Mouse (Mus musculus) neural tube, embryonic 12.5 days (tissue): ENCODE data around the gene Sbno2. TPM values are rescaled to one million over a fixed set of nuclear protein-coding genes. Genes with fewer than 3 reads are reported as not detected.

Source experiments
- ATAC-seq: fragments of 200-750 bp; cut with Nextera tagmentation; 2 replicates; pipeline ENCODE4 v1.8.0; 2017; ENCODE audit warnings: low read depth, mild to moderate bottlenecking, moderate TSS enrichment, moderate library complexity; ENCODE audit not compliant: low FRiP score
- H3K27ac ChIP-seq: fragments of 300-500 bp; sonication (generic); 2 replicates; pipeline ENCODE4 v1.5.1; 2016
- H3K27me3 ChIP-seq: fragments of 300-500 bp; sonication (generic); replicated peaks from 2 replicates; pipeline ENCODE4 v1.6.1; 2016; ENCODE audit warnings: mild to moderate bottlenecking
- H3K36me3 ChIP-seq: fragments of 300-500 bp; sonication (generic); 2 replicates; pipeline ENCODE4 v1.6.1; 2016; ENCODE audit warnings: mild to moderate bottlenecking
- H3K4me1 ChIP-seq: fragments of 300-500 bp; sonication (generic); 2 replicates; pipeline ENCODE4 v1.6.1; 2016
- H3K4me2 ChIP-seq: fragments of 300-500 bp; sonication (generic); replicated peaks from 2 replicates; pipeline ENCODE4 v1.6.1; 2016; ENCODE audit warnings: mild to moderate bottlenecking
- H3K4me3 ChIP-seq: fragments of 300-500 bp; sonication (generic); 2 replicates; pipeline ENCODE4 v1.5.1; 2016
- H3K9ac ChIP-seq: fragments of 300-500 bp; sonication (generic); 2 replicates; pipeline ENCODE4 v1.6.1; 2016; ENCODE audit warnings: mild to moderate bottlenecking
- H3K9me3 ChIP-seq: fragments of 300-500 bp; sonication (generic); 2 replicates; pipeline ENCODE4 v1.6.1; 2016; ENCODE audit warnings: mild to moderate bottlenecking
- WGBS: fragments of 180-500 bp; shearing (Covaris S2); methylation state at CpG from one replicate; pipeline ENCODE4 v1.1.7; 2016; 5-methylcytosine and 5-hydroxymethylcytosine counted together
- polyA plus RNA-seq: library from polyadenylated mRNA; unstranded; fragments of >200 nt; fragmentation: Nextera tagmentation; extraction: Ambion mirVana; gene quantifications from 2 replicates; pipeline ENCODE4 v1.2.1, GENCODE M21; 2016

Gene Sbno2
- polyA plus RNA-seq, 1 experiment from 2014 or later = 15.1 TPM

- 90% methylated on average over 3 of the region's 3 CpGs for WGBS
- no peak overlapping the region for H3K4me2 ChIP-seq
- H3K4me3 ChIP-seq = no peak overlapping the region
- H3K36me3 ChIP-seq = no peaks in the 10 kb centered on the region
- peaks cover 6% of the 10 kb centered on the region; the same call in 1 of the 2 replicates for H3K4me1 ChIP-seq
- no peak overlapping the region for H3K9ac ChIP-seq
- ATAC-seq = no peak
- H3K27ac ChIP-seq = no peak overlapping the region
- H3K27me3 ChIP-seq = no peaks in the 10 kb centered on the region
- H3K9me3 ChIP-seq = no peaks in the 10 kb centered on the region
Observed at GRCm38 (mm10) chr10:80094684-80095083, 10.7 kb downstream of the Sbno2 start.

DNA sequence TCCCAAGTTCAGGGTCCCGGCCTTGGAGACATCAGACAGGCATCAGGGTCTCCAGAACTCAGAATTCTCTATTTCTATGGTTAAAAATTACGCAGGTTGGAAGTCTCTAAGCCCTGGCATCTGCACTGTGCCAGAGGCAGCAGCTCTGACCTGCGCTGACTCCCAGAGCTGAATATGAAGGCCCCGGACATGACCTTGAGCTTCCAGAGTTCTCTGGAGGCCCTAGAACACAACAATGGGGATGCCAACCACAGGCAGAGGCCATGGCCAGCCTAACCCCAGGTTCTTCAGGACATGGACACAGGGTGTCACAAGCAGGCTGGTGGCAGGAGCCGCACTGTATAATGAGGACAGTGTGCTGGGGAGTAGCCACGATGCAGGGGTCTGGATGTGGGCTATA is 11.3 kb downstream of the Sbno2 start:
- Histone ChIP-seq H3K9me3 (no peaks in the 10 kb centered on the region), H3K27me3 (no peaks in the 10 kb centered on the region), H3K27ac (no peak overlapping the region), H3K36me3 (no peaks in the 10 kb centered on the region), H3K9ac (no peak overlapping the region), H3K4me2 (no peak overlapping the region), H3K4me1 (peaks cover 6% of the 10 kb centered on the region; the same call in 1 of the 2 replicates), H3K4me3 (no peak overlapping the region)
- 88% methylated on average over 6 of the region's 6 CpGs for WGBS
- no peak for ATAC-seq

DNA sequence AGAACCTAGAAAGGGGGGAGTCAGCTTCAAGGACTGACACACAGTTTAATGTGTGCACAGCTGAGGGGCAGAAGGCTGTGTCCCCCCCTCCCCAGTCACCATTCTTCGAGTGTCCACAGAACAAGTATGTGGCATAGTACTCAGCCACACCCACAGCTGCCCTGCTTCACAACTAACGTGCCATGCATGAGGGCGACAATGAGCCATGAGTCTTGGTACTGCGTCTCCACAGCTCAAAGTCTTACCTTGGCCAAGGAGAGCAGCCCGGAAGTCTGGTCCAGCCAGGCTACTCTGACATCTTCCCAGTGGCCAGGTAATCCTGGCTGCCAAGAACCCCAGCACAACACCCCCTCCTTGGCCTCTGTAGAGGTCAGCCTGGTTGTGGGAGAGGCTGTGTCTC is 12.7 kb downstream of the Sbno2 start:
- Histone ChIP-seq H3K27me3 (no peaks in the 10 kb centered on the region), H3K27ac (no peak overlapping the region), H3K4me2 (no peak overlapping the region), H3K36me3 (no peaks in the 10 kb centered on the region), H3K9me3 (no peaks in the 10 kb centered on the region), H3K4me3 (no peak overlapping the region), H3K9ac (no peak overlapping the region), H3K4me1 (peaks cover 6% of the 10 kb centered on the region; the same call in 1 of the 2 replicates)
- WGBS = 83% methylated on average over 5 of the region's 5 CpGs
- ATAC-seq = no peak

GRCm38 (mm10) chr10:80091527-80091926 is 13.8 kb downstream of the Sbno2 start:
- H3K27ac ChIP-seq = no peak overlapping the region

GRCm38 (mm10) chr10:80089146-80089545 is 16.2 kb downstream of the Sbno2 start:
- no peaks in the 10 kb centered on the region for H3K4me1 ChIP-seq
- ATAC-seq = no peak
- H3K27ac ChIP-seq = no peak overlapping the region
- no peaks in the 10 kb centered on the region for H3K9me3 ChIP-seq
- peaks cover 4% of the 10 kb centered on the region; the same call in 1 of the 2 replicates for H3K36me3 ChIP-seq
- no peak overlapping the region for H3K4me3 ChIP-seq
- 0 out of 2 replicates have a peak overlapping the region, but pooled peaks have one; percentile 5 for H3K9ac ChIP-seq
- H3K27me3 ChIP-seq = no peaks in the 10 kb centered on the region
- WGBS = 62% methylated on average over 4 of the region's 4 CpGs
- no peak overlapping the region for H3K4me2 ChIP-seq

More at GRCm38 (mm10) chr10:80091527-80091926, 13.8 kb downstream of the Sbno2 start:
- 86% methylated on average over 6 of the region's 6 CpGs for WGBS
- H3K9ac ChIP-seq = no peak overlapping the region
- no peaks in the 10 kb centered on the region for H3K27me3 ChIP-seq
- no peak overlapping the region for H3K4me2 ChIP-seq
- no peak overlapping the region for H3K4me3 ChIP-seq
- no peak for ATAC-seq
- H3K9me3 ChIP-seq = no peaks in the 10 kb centered on the region
- no peaks in the 10 kb centered on the region for H3K4me1 ChIP-seq
- no peaks in the 10 kb centered on the region for H3K36me3 ChIP-seq

DNA sequence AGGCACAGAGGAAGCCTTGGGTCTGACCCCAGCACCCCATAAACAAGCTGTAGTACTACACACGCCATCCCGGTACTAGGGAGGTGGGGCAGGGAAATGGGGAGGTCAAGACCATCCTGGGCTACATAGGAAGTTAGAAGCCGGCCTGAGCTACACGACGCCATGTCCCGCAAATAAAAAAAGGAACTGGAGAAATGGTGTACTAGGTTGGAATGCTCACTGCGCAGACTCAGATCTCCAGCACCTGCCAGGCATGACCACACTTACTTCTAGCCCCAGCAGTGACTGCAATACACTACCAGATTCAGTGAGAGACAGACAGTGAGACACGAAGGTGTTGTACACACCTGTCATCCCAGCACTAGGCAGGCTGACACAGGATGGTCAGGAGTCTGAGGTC is 17.9 kb downstream of the Sbno2 start:
- no peaks in the 10 kb centered on the region for H3K4me1 ChIP-seq
- H3K4me2 ChIP-seq = no peak overlapping the region
- no peak for ATAC-seq
- H3K4me3 ChIP-seq = no peak overlapping the region
- WGBS = 92% methylated on average over 8 of the region's 8 CpGs
- no peak overlapping the region for H3K9ac ChIP-seq
- no peaks in the 10 kb centered on the region for H3K9me3 ChIP-seq
- H3K27ac ChIP-seq = no peak overlapping the region
- peaks cover 20% of the 10 kb centered on the region for H3K36me3 ChIP-seq
- H3K27me3 ChIP-seq = no peaks in the 10 kb centered on the region

DNA sequence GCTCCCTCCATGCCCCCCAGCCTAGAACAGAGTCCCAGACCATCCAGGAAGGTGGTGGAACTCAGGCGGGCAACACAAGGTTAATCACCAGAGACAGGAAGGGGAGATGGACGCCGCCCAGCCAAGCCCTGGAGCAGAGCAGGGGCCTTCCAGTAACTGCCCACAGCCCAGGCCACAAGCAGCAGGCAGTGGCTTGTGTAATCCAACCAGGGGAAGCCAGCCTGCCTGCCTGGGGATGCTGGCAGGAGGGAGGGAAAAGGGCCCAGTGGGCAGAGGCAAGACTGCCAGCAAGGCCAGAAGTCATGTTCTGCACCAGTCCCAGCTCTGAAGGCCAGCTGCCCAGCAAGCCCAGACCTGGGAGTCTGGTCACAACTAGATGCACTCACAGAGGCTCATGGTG is 18.5 kb downstream of the Sbno2 start:
- Histone ChIP-seq H3K4me3 (no peak overlapping the region), H3K9me3 (no peaks in the 10 kb centered on the region), H3K9ac (no peak overlapping the region), H3K36me3 (peaks cover 26% of the 10 kb centered on the region), H3K4me2 (no peak overlapping the region), H3K27me3 (no peaks in the 10 kb centered on the region), H3K27ac (no peak overlapping the region), H3K4me1 (no peaks in the 10 kb centered on the region)
- no peak for ATAC-seq
- WGBS = 83% methylated on average over 3 of the region's 3 CpGs

DNA sequence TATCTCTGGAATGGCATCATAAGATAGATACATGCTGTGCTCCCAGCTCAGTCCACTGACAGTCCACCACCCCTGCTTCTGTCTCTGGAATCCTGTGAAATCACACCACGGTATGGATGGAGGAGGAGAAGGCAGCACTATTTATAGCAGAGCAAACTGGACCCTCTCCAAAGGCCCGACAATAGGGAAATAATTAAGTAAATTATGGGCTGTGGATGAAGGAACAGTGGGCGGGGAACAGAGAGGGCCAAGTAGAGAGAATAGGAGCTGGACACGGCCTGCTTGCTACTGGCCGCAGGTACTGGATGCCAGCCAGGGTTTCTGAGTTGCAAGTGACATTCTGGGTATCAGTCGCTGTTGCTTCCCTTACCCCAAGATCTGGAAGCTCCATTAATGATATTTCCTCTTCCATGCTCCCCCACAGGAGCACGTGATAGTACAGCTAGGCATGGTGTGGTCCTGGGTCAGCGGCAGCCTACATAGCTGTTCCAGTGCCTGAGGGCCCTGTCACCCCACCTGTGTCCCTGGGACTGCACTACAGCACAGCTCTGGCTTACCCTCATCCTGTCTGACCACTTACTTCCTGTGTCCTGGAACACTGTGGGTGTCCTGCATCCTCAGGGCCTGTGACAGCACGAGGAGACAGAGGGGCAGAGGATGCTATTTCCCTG is 20.4 kb downstream of the Sbno2 start:
- H3K9me3 ChIP-seq = no peaks in the 10 kb centered on the region
- no peak overlapping the region for H3K4me3 ChIP-seq
- no peaks in the 10 kb centered on the region for H3K4me1 ChIP-seq
- no peak overlapping the region for H3K9ac ChIP-seq
- no peaks in the 10 kb centered on the region for H3K27me3 ChIP-seq
- peaks cover 45% of the 10 kb centered on the region for H3K36me3 ChIP-seq
- WGBS = 76% methylated on average over 9 of the region's 9 CpGs
- no peak for ATAC-seq
- H3K4me2 ChIP-seq = no peak overlapping the region
- H3K27ac ChIP-seq = no peak overlapping the region

DNA sequence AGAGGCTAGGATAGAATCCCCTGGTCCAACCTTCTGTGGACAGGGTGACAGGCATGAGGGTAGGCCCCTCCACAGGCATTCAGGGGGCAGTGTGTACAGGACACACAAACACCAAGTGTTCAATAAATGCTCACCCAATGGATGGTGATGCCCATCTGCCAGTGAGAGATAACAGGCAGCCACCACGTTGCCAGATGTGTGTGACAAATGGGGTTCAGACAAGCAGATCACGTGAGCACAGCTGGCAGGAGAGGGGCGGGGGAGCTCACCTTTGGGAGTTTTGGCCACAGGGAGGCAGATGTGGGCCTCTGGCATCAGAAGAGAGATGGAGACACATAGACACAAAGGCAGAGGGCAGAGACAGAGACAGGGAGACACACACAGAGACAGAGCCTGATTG is 24.3 kb downstream of the Sbno2 start:
- Histone ChIP-seq H3K4me3 (no peak overlapping the region), H3K9ac (no peak overlapping the region), H3K4me2 (no peak overlapping the region), H3K27ac (no peak overlapping the region), H3K36me3 (peaks cover 61% of the 10 kb centered on the region), H3K27me3 (no peaks in the 10 kb centered on the region), H3K9me3 (no peaks in the 10 kb centered on the region), H3K4me1 (no peaks in the 10 kb centered on the region; the same call in 1 of the 2 replicates)
- ATAC-seq = no peak
- WGBS = 83% methylated on average over 3 of the region's 3 CpGs

- 88% methylated on average over 16 of the region's 16 CpGs for WGBS
- H3K4me1 ChIP-seq = peaks cover 4% of the 10 kb centered on the region; the same call in 1 of the 2 replicates
- no peak overlapping the region for H3K4me3 ChIP-seq
- no peak overlapping the region for H3K9ac ChIP-seq
- H3K9me3 ChIP-seq = no peaks in the 10 kb centered on the region
- H3K4me2 ChIP-seq = no peak overlapping the region
- ATAC-seq = no peak
- no peak overlapping the region for H3K27ac ChIP-seq
- peaks cover 61% of the 10 kb centered on the region for H3K36me3 ChIP-seq
- H3K27me3 ChIP-seq = no peaks in the 10 kb centered on the region
Observed at GRCm38 (mm10) chr10:80080396-80081070, 24.8 kb downstream of the Sbno2 start.

- Histone ChIP-seq H3K27ac (no peak overlapping the region), H3K9me3 (no peaks in the 10 kb centered on the region), H3K27me3 (no peaks in the 10 kb centered on the region), H3K4me3 (no peak overlapping the region), H3K9ac (no peak overlapping the region), H3K4me2 (no peak overlapping the region), H3K36me3 (peaks cover 50% of the 10 kb centered on the region), H3K4me1 (peaks cover 7% of the 10 kb centered on the region; the same call in 1 of the 2 replicates)
- 94% methylated on average over 1 of the region's 1 CpGs for WGBS
- ATAC-seq = no peak
Observed at GRCm38 (mm10) chr10:80078366-80078765, 27.0 kb downstream of the Sbno2 start.

GRCm38 (mm10) chr10:80077312-80077711 is 28.1 kb downstream of the Sbno2 start:
- no peak overlapping the region for H3K4me2 ChIP-seq
- H3K9ac ChIP-seq = no peak overlapping the region
- H3K27me3 ChIP-seq = no peaks in the 10 kb centered on the region
- no peak overlapping the region for H3K27ac ChIP-seq
- no peak for ATAC-seq
- WGBS = 93% methylated on average over 5 of the region's 5 CpGs
- H3K4me1 ChIP-seq = peaks cover 7% of the 10 kb centered on the region; the same call in 1 of the 2 replicates
- H3K4me3 ChIP-seq = no peak overlapping the region
- peaks cover 40% of the 10 kb centered on the region for H3K36me3 ChIP-seq
- H3K9me3 ChIP-seq = no peaks in the 10 kb centered on the region
